Mouse (Mus musculus) frontal cortex, postnatal 14 days (tissue): Measurements from ENCODE around the gene Nupl2.

Source experiments
- DNase-seq, 2 experiments: peaks; one replicate each; pipeline ENCODE4 v3.0.0; 2022; ENCODE audit warnings: low spot score in 2 of 2

Nupl2 gene

GRCm38 (mm10) chr5:24164789-24165445 is at the start of gene Nupl2:
TSS of gene Nupl2 (plus strand) at chr5:24164963.
- peak; percentile 90 to 93 for DNase-seq

GRCm38 (mm10) chr5:24122221-24122620 is 42.5 kb upstream of the Nupl2 start:
- no peak for DNase-seq

- no peak for DNase-seq
Observed at GRCm38 (mm10) chr5:24124175-24124574, 40.6 kb upstream of the Nupl2 start.

GRCm38 (mm10) chr5:24124579-24125276 is 40.0 kb upstream of the Nupl2 start:
- no peak for DNase-seq

- DNase-seq: no peak
Observed at GRCm38 (mm10) chr5:24125910-24126636, 38.7 kb upstream of the Nupl2 start.

GRCm38 (mm10) chr5:24126967-24127366 is 37.8 kb upstream of the Nupl2 start:
- no peak for DNase-seq

GRCm38 (mm10) chr5:24146964-24147363 is 17.8 kb upstream of the Nupl2 start:
- no peak for DNase-seq

GRCm38 (mm10) chr5:24152199-24152598 is 12.6 kb upstream of the Nupl2 start:
- no peak for DNase-seq

GRCm38 (mm10) chr5:24156774-24157173 is 8.0 kb upstream of the Nupl2 start:
- no peak for DNase-seq

GRCm38 (mm10) chr5:24167263-24167662 is 2.5 kb downstream of the Nupl2 start:
- DNase-seq: peak in 1 of 2 experiments; percentile 40

GRCm38 (mm10) chr5:24169881-24170280 is 5.1 kb downstream of the Nupl2 start:
- no peak for DNase-seq

- no peak for DNase-seq
Observed at GRCm38 (mm10) chr5:24172092-24172491, 7.3 kb downstream of the Nupl2 start.

GRCm38 (mm10) chr5:24181514-24182295 is 16.9 kb downstream of the Nupl2 start:
- DNase-seq: no peak

- no peak for DNase-seq
Observed at GRCm38 (mm10) chr5:24182296-24182734, 17.6 kb downstream of the Nupl2 start.

- DNase-seq: no peak
Observed at GRCm38 (mm10) chr5:24183096-24183495, 18.3 kb downstream of the Nupl2 start.

GRCm38 (mm10) chr5:24184011-24184410 is 19.2 kb downstream of the Nupl2 start:
- no peak for DNase-seq

GRCm38 (mm10) chr5:24188476-24188875 is 23.7 kb downstream of the Nupl2 start:
- no peak for DNase-seq

GRCm38 (mm10) chr5:24191821-24192220 is 27.1 kb downstream of the Nupl2 start:
- DNase-seq: no peak

GRCm38 (mm10) chr5:24201006-24201405 is 36.2 kb downstream of the Nupl2 start:
- no peak for DNase-seq

GRCm38 (mm10) chr5:24202492-24202891 is 37.7 kb downstream of the Nupl2 start:
- peak in 1 of 2 experiments; percentile 46 for DNase-seq

GRCm38 (mm10) chr5:24203266-24203665 is 38.5 kb downstream of the Nupl2 start:
- DNase-seq: no peak

- no peak for DNase-seq
Observed at GRCm38 (mm10) chr5:24207965-24208364, 43.2 kb downstream of the Nupl2 start.
